Mouse (Mus musculus) left cerebral cortex, adult 2 months (tissue): ENCODE measurements at regions not wholly inside any gene's neighbourhood (a gene's known extent, or its start where the extent isn't known, plus 50 kb on each side); places are given as distances from the start of the nearest gene placed in this dataset.
"Not testable (repeated sequence)": the region's sequence is repeated elsewhere in the genome, so short reads cannot be mapped to it uniquely, and the experiment has no call there.

Experiments used
- DNase-seq, 2 experiments: peaks; one replicate each; pipeline ENCODE4 v3.0.0; 2021 to 2022; ENCODE audit warnings: low spot score in 2 of 2, mixed read lengths in 1 of 2; ENCODE audit errors: extremely low spot score in 1 of 2
- H3K27ac ChIP-seq: fragments of 200-600 bp; 2 replicates; pipeline ENCODE4 v1.8.1; 2022
- H3K4me3 ChIP-seq: fragments of 200-600 bp; 2 replicates; pipeline ENCODE4 v1.8.1; 2022
- CTCF ChIP-seq: fragments of 200-600 bp; IDR thresholded peaks from 2 replicates; pipeline ENCODE4 v1.8.1; 2022; ENCODE audit warnings: antibody characterized with exemption, mild to moderate bottlenecking, moderate library complexity
- intact Hi-C: fragments of 180-260 bp; cut with DNase I; formaldehyde crosslinking; loops from one replicate; pipeline ENCODE4 v1.15.1; 2025

DNA sequence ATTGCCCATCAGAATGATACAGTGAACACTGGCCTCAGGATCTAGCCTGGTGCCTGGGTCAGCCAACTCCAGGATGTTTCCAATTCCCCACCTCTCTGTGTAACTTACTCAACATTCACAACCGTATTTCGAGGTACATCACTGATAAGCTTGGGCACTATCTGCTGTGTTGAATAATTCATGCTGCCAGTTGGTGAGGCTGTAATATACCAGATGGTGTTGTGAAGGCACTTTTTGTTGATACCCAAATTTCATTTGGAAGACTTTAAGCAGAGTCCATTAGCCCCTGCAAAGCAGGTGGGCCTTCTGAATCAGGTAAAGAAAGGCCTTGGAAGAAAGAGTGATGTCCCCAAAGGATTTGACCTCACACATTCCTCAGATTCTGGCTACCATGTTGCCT lies 122.7 kb upstream of the Zfp746 start:
- Histone ChIP-seq H3K4me3 (no peak overlapping the region), H3K27ac (no peak overlapping the region)
- no peak for DNase-seq
- no peak for TF ChIP-seq CTCF
- intact Hi-C loops: no loop called here

DNA sequence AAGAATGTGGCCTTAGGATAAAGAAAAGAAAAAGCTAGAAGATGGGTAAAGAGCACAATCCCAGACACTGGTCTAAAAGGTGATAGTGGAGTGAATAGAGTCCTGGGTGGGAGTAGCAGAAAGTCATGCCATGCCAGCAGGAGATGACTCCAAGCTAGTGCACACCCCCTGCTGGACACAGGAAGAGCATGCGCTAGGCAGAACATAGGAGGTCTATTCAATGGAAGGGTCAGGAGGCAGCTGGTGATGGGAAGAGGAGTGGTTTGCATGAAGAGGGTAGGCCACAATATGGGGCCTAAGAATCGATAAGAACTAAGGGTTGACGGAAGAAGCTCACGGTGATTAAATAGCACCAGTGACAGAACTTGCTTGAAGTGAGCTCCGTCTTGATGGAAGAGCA lies 119.3 kb upstream of the Zfp746 start:
- H3K4me3 ChIP-seq: no peak overlapping the region
- TF ChIP-seq CTCF: no peak; the same call in 1 of the 2 replicates
- DNase-seq: no peak
- no peak overlapping the region for H3K27ac ChIP-seq
- intact Hi-C loops: no loop called here

DNA sequence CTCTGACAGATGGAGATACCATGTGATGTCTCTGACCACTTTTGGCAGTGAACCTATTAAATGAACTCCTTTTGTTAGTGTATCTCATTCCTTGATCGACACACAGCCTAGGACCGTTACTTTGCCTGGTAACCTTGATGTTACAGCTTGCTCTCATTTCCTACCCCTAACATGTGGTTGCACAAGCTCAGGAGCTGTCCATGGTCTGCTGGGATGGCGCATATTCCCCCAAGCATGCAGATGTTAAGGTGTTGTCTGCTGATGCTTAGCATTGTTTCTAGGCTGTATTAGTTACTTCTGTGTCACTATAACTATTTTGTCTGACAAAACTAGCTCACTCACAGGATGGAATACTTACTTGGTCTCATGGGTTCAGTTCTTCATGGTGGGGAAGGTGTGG lies 113.6 kb upstream of the Zfp746 start:
- no peak for DNase-seq
- Histone ChIP-seq H3K4me3 (no peak overlapping the region), H3K27ac (no peak overlapping the region)
- intact Hi-C loops: no loop called here
- no peak for TF ChIP-seq CTCF

DNA sequence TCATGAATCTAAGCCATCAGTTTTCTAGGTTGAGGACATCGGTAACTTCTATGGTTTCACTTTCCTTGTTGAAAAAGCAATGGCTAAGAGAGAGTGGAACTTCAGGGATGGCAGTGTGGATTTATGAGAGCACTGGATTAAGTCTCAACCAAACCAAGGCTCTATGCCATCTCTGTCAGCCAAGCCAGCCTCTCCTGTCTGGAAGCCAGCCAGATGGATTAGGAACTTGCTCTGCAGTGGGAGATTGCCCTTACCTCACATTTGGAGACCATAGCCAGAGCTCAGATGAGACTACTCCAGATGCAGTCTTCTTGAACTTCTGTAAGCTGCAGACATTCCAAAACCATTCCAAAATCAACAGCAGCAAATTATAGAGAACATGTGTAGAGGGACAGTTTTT lies 112.4 kb upstream of the Zfp746 start:
- no peak overlapping the region for H3K4me3 ChIP-seq
- no peak for TF ChIP-seq CTCF
- intact Hi-C loops: no loop called here
- DNase-seq: no peak
- no peak overlapping the region for H3K27ac ChIP-seq

DNA sequence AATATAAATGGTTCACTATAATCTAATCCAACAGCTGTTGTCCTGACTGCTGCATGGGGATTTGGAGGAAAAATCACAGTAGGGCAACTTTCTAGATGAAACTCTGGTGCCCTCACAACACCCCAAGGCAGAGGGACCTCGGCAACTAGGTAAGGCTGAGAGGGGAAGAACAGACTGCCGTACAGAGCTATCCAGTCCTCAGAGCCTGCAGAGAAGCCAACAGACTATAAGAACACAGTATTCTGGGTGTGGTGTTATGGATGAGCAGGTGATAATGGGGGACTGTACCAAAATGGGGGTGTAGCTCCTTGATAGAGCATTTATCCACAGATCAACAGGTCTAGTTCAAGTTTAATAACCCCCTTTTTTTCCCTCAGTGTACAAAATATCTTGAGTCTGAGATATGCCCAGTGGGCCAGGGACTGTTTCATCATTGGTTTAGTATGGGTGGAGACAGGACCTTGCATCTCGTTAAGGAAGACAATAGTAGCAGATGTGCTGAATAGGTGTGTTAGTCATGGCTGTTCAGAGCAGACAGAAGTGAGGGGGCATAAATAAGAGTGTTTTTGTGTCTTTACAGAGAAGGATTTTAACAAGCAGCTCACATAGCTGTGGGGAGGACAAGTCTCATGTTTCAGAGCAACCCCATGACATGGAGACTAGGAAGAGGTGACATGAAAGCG lies 111.4 kb upstream of the Zfp746 start:
- no peak for TF ChIP-seq CTCF
- no peak overlapping the region for H3K4me3 ChIP-seq
- DNase-seq: no peak
- intact Hi-C loops: no loop called here
- no peak overlapping the region for H3K27ac ChIP-seq

DNA sequence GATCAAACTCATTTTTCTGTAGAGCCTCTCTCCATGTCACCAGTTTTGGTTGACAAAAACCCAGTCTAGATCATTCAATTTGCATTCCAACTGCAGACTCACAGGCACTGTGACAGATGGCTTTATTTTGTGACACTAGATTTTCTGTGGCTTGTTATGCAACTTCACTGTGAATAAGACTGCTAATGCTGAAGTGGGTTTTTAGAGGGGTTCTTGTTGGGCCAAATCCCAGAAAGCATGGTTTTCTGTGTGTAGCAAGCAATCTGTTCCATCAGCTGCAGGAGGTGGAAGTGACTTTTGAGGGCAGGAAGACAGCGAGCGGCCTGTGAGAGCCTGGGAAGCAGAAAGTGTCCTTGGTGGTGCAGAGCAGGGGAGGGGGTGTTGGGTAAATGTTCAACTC lies 102.0 kb upstream of the Zfp746 start:
- intact Hi-C loops, H3K4me3 ChIP-seq, H3K27ac ChIP-seq, DNase-seq: not testable (repeated sequence)

DNA sequence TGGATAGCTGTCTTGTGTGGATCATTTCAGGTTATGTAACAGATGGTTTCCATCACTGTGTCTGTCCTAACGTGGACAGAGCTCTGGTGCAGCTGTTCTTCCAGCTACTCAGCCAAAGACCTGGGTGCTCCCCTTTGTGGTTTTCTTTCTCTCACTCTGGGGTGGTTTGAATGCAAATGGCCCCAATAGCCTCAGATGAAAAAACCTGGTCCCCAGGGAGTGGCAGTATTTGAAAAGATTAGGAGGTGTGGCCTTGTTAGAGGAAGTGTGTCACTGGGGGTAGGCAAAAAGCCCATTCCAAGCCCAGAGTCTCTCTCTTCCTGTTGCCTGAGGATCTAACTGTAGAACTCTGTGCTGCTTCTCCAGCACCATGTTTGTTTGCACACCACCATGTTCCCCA lies 98.9 kb upstream of the Zfp746 start:
- Histone ChIP-seq H3K27ac (no peak overlapping the region), H3K4me3 (no peak overlapping the region)
- intact Hi-C loops: no loop called here
- no peak for DNase-seq
- no peak for TF ChIP-seq CTCF

DNA sequence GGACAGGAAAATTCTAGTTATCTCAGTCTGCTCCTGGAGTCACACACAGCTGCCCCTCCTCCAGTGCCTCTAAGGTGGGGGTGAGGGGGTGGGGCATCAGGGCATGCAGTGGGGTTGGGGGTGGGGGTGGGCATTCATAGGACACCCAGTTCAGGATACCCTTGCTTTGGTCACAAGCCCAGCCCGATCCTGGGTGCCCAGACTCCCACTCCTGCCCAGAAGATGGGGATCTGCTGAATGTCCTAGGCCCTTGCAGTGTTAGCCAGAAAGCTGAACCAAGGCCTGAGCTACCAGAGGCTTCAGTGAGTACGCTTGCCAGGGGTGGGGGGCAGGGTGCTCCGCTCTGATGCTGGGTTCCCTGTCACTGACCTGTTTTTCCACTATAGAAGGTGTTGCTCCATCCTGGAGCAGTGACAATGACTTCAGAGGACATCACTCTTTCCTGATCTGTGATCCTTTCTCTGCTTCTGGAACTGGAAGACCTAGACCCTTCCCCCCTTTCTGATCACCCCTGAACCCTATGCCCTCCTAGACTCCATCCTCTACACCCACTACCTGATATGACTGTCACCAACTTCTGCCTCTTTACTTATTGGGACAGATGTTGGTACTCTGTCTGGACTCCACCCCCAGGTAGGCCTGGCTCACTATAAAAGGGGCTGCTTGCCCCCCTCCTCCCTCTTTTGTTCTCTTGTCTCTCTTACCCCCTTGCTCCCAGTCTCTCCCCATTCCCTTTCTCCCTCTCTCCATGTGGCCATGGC lies 92.1 kb upstream of the Zfp746 start:
- H3K27ac ChIP-seq: no peak overlapping the region
- intact Hi-C loops: loop anchor here (2.0 to 5.0 kb wide), 3 partner anchors 226 to 779 kb away; no protein-coding TSS in a partner anchor
- DNase-seq: no peak
- H3K4me3 ChIP-seq: no peak overlapping the region
- no peak for TF ChIP-seq CTCF

DNA sequence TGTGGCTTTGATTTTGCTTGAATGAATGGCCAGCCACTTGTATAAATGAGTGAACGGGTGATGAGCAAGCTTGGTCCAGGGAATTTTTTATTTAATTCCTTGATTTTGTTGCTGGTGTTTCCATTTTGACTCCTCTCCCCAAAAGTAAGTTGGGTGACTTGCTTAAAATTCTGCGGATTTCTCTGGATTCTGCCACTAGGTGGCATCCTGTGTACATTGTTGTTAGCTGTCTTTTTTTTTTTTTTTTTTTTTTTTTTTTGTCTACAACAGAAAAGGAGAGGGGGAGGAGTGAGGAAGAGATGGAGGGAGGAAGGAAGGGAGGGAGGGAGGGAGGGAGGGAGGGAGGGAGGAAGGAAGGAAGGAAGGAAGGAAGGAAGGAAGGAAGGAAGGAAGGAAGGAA lies 91.5 kb upstream of the Zfp746 start:
- no peak overlapping the region for H3K27ac ChIP-seq
- intact Hi-C loops: loop anchor here (1.0 to 5.0 kb wide), 5 partner anchors 227 to 779 kb away; partner anchors contain the start of gene Atp6v0e2
- peak; percentile 66 to 68 for DNase-seq
- H3K4me3 ChIP-seq: no peak overlapping the region
- TF ChIP-seq CTCF: peak; percentile 57

DNA sequence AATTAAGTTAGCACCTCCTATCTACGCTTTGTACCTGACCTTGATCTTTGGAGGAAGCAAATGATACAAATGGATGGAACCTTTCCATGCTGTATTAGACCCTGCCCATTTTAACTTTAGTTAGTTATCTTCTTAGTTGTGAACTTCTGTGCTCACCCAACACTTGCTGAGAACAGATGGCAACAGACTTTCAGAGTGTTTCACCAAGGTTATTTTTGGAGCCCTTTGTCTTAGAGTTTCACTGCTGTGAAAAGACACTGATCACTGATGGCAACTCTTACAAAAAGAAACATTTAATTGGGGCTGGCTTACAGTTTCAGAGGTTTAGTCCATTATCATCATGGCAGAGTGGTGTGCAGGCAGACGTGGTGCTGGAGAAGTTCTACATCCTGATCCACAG lies 88.8 kb upstream of the Zfp746 start:
- H3K27ac ChIP-seq: no peak overlapping the region
- TF ChIP-seq CTCF: no peak
- no peak overlapping the region for H3K4me3 ChIP-seq
- intact Hi-C loops: loop anchor here (5.0 kb wide), 2 partner anchors 467 to 782 kb away; no protein-coding TSS in a partner anchor
- DNase-seq: no peak

DNA sequence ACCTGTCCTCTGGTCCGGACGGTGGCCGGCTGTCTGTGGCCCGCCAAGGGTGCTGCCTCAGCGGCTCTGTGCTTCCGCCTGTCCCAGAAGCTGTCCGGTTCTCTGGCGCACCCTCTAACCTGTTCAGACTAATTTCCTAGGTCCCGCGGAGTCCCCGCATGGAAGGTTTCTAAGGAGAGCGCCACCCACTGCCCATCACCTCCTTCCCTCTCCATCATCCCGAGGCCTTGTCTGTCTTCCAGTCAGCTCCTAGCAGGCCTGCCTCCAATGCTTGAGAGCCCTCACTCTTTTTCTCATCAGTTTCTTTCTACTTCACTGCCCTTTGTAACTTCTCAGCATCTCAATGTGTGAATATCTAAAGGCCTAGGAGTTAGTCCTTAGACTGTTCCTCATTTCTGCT lies 86.4 kb upstream of the Zfp746 start:
- H3K27ac ChIP-seq, intact Hi-C loops, DNase-seq, H3K4me3 ChIP-seq: not testable (repeated sequence)

DNA sequence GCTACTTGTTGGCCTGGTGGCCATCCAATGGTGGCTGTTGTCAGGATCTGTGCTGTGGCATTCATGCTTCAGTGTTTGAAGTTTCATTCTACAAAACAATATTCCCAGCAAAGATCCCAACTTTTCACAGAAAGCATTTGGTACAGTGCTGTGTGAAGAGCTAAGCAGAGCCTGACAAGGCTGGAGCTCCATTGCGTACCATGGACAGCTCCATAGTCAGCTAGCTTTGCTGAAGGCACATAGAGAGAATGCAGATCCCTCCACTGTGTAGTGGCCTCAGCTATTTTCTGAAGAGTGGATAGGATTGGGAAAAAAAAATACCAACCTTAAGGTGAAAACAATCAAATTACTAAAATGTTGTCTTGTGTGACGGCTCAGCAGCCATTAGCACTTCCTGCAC lies 50.5 kb upstream of the Zfp746 start:
- no peak for DNase-seq
- H3K27ac ChIP-seq: no peak overlapping the region
- H3K4me3 ChIP-seq: no peak overlapping the region
- intact Hi-C loops: no loop called here
- no peak for TF ChIP-seq CTCF
